Mouse (Mus musculus) limb, embryonic 15.5 days (tissue): Measurements from ENCODE around the gene Olfr535. TPM values are rescaled to one million over a fixed set of nuclear protein-coding genes. Genes with fewer than 3 reads are reported as not detected.
"Not testable (repeated sequence)": the region's sequence is repeated elsewhere in the genome, so short reads cannot be mapped to it uniquely, and the experiment has no call there.

ENCODE experiments used
- ATAC-seq: fragments of 200-750 bp; cut with Nextera tagmentation; 2 replicates; pipeline ENCODE4 v1.8.0; 2017; ENCODE audit warnings: low read depth, moderate TSS enrichment; ENCODE audit not compliant: insufficient number of reproducible peaks, low FRiP score, low TSS enrichment
- H3K27ac ChIP-seq: fragments of 300-500 bp; sonication (generic); 2 replicates; pipeline ENCODE4 v1.5.1; 2015; ENCODE audit warnings: moderate library complexity, mild to moderate bottlenecking, inconsistent platforms
- H3K27me3 ChIP-seq: fragments of 300-500 bp; sonication (generic); 2 replicates; pipeline ENCODE4 v1.6.1; 2015; ENCODE audit warnings: inconsistent platforms
- H3K36me3 ChIP-seq: fragments of 300-500 bp; sonication (generic); 2 replicates; pipeline ENCODE4 v1.6.1; 2015; ENCODE audit warnings: inconsistent platforms
- H3K4me1 ChIP-seq: fragments of 300-500 bp; sonication (generic); 2 replicates; pipeline ENCODE4 v1.6.1; 2015; ENCODE audit warnings: inconsistent platforms
- H3K4me2 ChIP-seq: fragments of 300-500 bp; sonication (generic); 2 replicates; pipeline ENCODE4 v1.6.1; 2015; ENCODE audit warnings: mild to moderate bottlenecking, inconsistent platforms
- H3K4me3 ChIP-seq: fragments of 300-500 bp; sonication (generic); 2 replicates; pipeline ENCODE4 v1.5.1; 2015; ENCODE audit warnings: mild to moderate bottlenecking, inconsistent platforms
- H3K9ac ChIP-seq: fragments of 300-500 bp; sonication (generic); 2 replicates; pipeline ENCODE4 v1.6.1; 2015; ENCODE audit warnings: inconsistent platforms
- H3K9me3 ChIP-seq: fragments of 300-500 bp; sonication (generic); 2 replicates; pipeline ENCODE4 v1.6.1; 2016; ENCODE audit warnings: inconsistent platforms
- WGBS: fragments of 180-500 bp; shearing (Covaris S2); methylation state at CpG from one replicate; pipeline ENCODE4 v1.1.7; 2015; 5-methylcytosine and 5-hydroxymethylcytosine counted together
- polyA plus RNA-seq: library from polyadenylated mRNA; unstranded; fragments of >200 nt; fragmentation: Nextera tagmentation; extraction: Ambion mirVana; gene quantifications from 2 replicates; pipeline ENCODE4 v1.2.1, GENCODE M21; 2015

The Olfr535 gene
- polyA plus RNA-seq, result not detected in 2 replicates

- no peaks in the 10 kb centered on the region for H3K36me3 ChIP-seq
- H3K4me2 ChIP-seq, result no peak within 1 kb of the TSS
- WGBS, result 77% methylated on average over 1 of the region's 1 CpGs
- no peak within 1 kb of the TSS for H3K27ac ChIP-seq
- H3K9ac ChIP-seq, result no peak within 1 kb of the TSS
- no peak within 1 kb of the TSS for H3K4me3 ChIP-seq
- no peak for ATAC-seq
- no peaks in the 10 kb centered on the region for H3K27me3 ChIP-seq
- H3K4me1 ChIP-seq, result no peaks in the 10 kb centered on the region
- H3K9me3 ChIP-seq, result no peaks in the 10 kb centered on the region
Observed at GRCm38 (mm10) chr7:140483916-140484315, at the start of gene Olfr535. Gene Olfr535, plus strand, starts transcription at chr7:140484216.

GRCm38 (mm10) chr7:140443141-140443540, 40.9 kb upstream of the Olfr535 start:
- Histone ChIP-seq H3K9me3 (no peaks in the 10 kb centered on the region), H3K36me3 (no peaks in the 10 kb centered on the region), H3K4me3 (no peak overlapping the region), H3K9ac (no peak overlapping the region), H3K4me1 (no peaks in the 10 kb centered on the region), H3K27me3 (no peaks in the 10 kb centered on the region), H3K27ac (no peak overlapping the region), H3K4me2 (no peak overlapping the region)
- WGBS, result 73% methylated on average over 1 of the region's 1 CpGs
- ATAC-seq, result no peak

- H3K4me2 ChIP-seq, H3K4me1 ChIP-seq, H3K9me3 ChIP-seq, H3K9ac ChIP-seq, H3K36me3 ChIP-seq, ATAC-seq, H3K27me3 ChIP-seq, H3K27ac ChIP-seq, H3K4me3 ChIP-seq: not testable (repeated sequence)
- no CpG with 5 or more reads among the region's 1 CpGs for WGBS
Observed at GRCm38 (mm10) chr7:140463070-140463469, 20.9 kb upstream of the Olfr535 start, which contains the start of gene Olfr533. Gene Olfr533, plus strand, starts transcription at chr7:140463370.

- H3K9me3 ChIP-seq, result no peaks in the 10 kb centered on the region
- no peak overlapping the region for H3K4me2 ChIP-seq
- no peak overlapping the region for H3K4me3 ChIP-seq
- ATAC-seq, result no peak
- H3K4me1 ChIP-seq, result no peaks in the 10 kb centered on the region
- no peak overlapping the region for H3K9ac ChIP-seq
- 68% methylated on average over 1 of the region's 1 CpGs for WGBS
- H3K36me3 ChIP-seq, result no peaks in the 10 kb centered on the region
- no peaks in the 10 kb centered on the region for H3K27me3 ChIP-seq
- H3K27ac ChIP-seq, result no peak overlapping the region
Observed at GRCm38 (mm10) chr7:140477886-140478285, 6.1 kb upstream of the Olfr535 start.

- WGBS, result 96% methylated on average over 1 of the region's 1 CpGs
- no peak overlapping the region for H3K4me2 ChIP-seq
Observed at GRCm38 (mm10) chr7:140478733-140479132, 5.3 kb upstream of the Olfr535 start.

GRCm38 (mm10) chr7:140488981-140489380, 5.0 kb downstream of the Olfr535 start:
- H3K27me3 ChIP-seq, result no peaks in the 10 kb centered on the region
- H3K4me3 ChIP-seq, result no peak overlapping the region
- no peak overlapping the region for H3K4me2 ChIP-seq
- no peak for ATAC-seq
- 97% methylated on average over 1 of the region's 1 CpGs for WGBS
- H3K4me1 ChIP-seq, result no peaks in the 10 kb centered on the region
- H3K27ac ChIP-seq, result no peak overlapping the region
- H3K9me3 ChIP-seq, result no peaks in the 10 kb centered on the region
- no peaks in the 10 kb centered on the region for H3K36me3 ChIP-seq
- no peak overlapping the region for H3K9ac ChIP-seq

More at GRCm38 (mm10) chr7:140478733-140479132, 5.3 kb upstream of the Olfr535 start:
- Histone ChIP-seq H3K4me1 (no peaks in the 10 kb centered on the region), H3K27ac (no peak overlapping the region), H3K27me3 (no peaks in the 10 kb centered on the region), H3K4me3 (no peak overlapping the region), H3K36me3 (no peaks in the 10 kb centered on the region), H3K9me3 (no peaks in the 10 kb centered on the region), H3K9ac (no peak overlapping the region)
- ATAC-seq, result no peak

- ATAC-seq, result no peak
- Histone ChIP-seq H3K27ac (no peak overlapping the region), H3K9ac (no peak overlapping the region), H3K27me3 (no peaks in the 10 kb centered on the region), H3K9me3 (no peaks in the 10 kb centered on the region), H3K4me1 (no peaks in the 10 kb centered on the region), H3K36me3 (no peaks in the 10 kb centered on the region), H3K4me2 (no peak overlapping the region), H3K4me3 (no peak overlapping the region)
- WGBS, result 11% methylated on average over 2 of the region's 2 CpGs
Observed at GRCm38 (mm10) chr7:140494231-140494630, 10.2 kb downstream of the Olfr535 start.

GRCm38 (mm10) chr7:140494702-140495101, 10.7 kb downstream of the Olfr535 start:
- Histone ChIP-seq H3K4me1 (no peaks in the 10 kb centered on the region), H3K9ac (no peak overlapping the region), H3K27me3 (no peaks in the 10 kb centered on the region), H3K4me2 (no peak overlapping the region), H3K36me3 (no peaks in the 10 kb centered on the region), H3K27ac (no peak overlapping the region), H3K9me3 (no peaks in the 10 kb centered on the region), H3K4me3 (no peak overlapping the region)
- ATAC-seq, result no peak

GRCm38 (mm10) chr7:140507346-140508021, 23.5 kb downstream of the Olfr535 start, which contains the start of gene Olfr536:
Gene Olfr536, minus strand, starts transcription at chr7:140507396.
- H3K36me3 ChIP-seq, H3K9ac ChIP-seq, H3K27ac ChIP-seq, ATAC-seq, H3K4me3 ChIP-seq, H3K9me3 ChIP-seq, H3K27me3 ChIP-seq, H3K4me1 ChIP-seq, H3K4me2 ChIP-seq: not testable (repeated sequence)
- whole genome bisulfite sequencing, result 92% methylated on average over 2 of the region's 2 CpGs

- Histone ChIP-seq H3K4me3 (no peak overlapping the region), H3K4me1 (no peaks in the 10 kb centered on the region), H3K36me3 (no peaks in the 10 kb centered on the region), H3K27ac (no peak overlapping the region), H3K27me3 (no peaks in the 10 kb centered on the region), H3K4me2 (no peak overlapping the region), H3K9ac (no peak overlapping the region), H3K9me3 (no peaks in the 10 kb centered on the region)
- 70% methylated on average over 2 of the region's 2 CpGs for WGBS
- ATAC-seq, result no peak
Observed at GRCm38 (mm10) chr7:140539746-140540145, 55.7 kb downstream of the Olfr535 start.
